Mouse (Mus musculus): ENCODE measurements around the gene Gm8232. TPM values are rescaled to one million over a fixed set of nuclear protein-coding genes. Genes with fewer than 3 reads are reported as not detected.
"Not testable (repeated sequence)": the region's sequence is repeated elsewhere in the genome, so short reads cannot be mapped to it uniquely, and the experiment has no call there.

The Gm8232 gene
- not detected in 2 replicates for polyA plus RNA-seq (2015; fragmentation: Nextera tagmentation; extraction: Ambion mirVana)

- H3K36me3 ChIP-seq (replicated peaks); H3K9ac ChIP-seq; H3K27ac ChIP-seq; H3K4me2 ChIP-seq; H3K27me3 ChIP-seq (replicated peaks); H3K4me3 ChIP-seq; ATAC-seq (replicated peaks); H3K9me3 ChIP-seq; H3K4me1 ChIP-seq: not testable (repeated sequence)
- WGBS: 92% methylated on average over 3 of the region's 3 CpGs
Observed at GRCm38 (mm10) chr14:44433335-44433734, at the start of gene Gm8232. Gene Gm8232, plus strand, starts transcription at chr14:44433635.

DNA sequence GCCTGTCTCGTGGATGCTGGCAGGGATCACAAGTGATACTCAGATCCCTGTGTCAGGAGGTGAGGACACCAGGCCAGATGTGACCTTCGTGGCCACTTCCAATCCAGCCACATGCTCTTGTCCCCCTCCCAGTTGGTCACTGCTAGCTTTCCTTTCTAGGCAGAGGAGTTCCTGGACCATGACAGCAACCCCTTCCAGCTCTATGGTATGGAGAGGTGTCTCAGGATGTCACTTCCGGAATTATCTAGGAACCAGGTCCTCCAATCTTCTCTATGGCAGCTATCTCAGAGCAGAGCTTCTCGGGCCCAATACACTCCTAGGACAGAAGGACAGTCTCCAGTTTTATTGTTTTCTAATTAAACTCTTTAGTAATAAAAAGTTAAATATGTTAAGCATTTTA lies 49.2 kb upstream of the Gm8232 start:
- H3K4me1 ChIP-seq; ATAC-seq (replicated peaks); H3K4me3 ChIP-seq; H3K36me3 ChIP-seq (replicated peaks); H3K9me3 ChIP-seq; H3K27ac ChIP-seq; H3K27me3 ChIP-seq (replicated peaks); H3K9ac ChIP-seq; H3K4me2 ChIP-seq: not testable (repeated sequence)
- 79% methylated on average over 4 of the region's 4 CpGs for WGBS

- H3K36me3 ChIP-seq (replicated peaks); ATAC-seq (replicated peaks); H3K9ac ChIP-seq; H3K9me3 ChIP-seq; H3K4me3 ChIP-seq; H3K27ac ChIP-seq; H3K27me3 ChIP-seq (replicated peaks); H3K4me1 ChIP-seq; H3K4me2 ChIP-seq: not testable (repeated sequence)
- WGBS: 83% methylated on average over 1 of the region's 2 CpGs
Observed at GRCm38 (mm10) chr14:44410588-44410987, 22.8 kb upstream of the Gm8232 start, which contains the start of gene Gm3371. Gene Gm3371, minus strand, starts transcription at chr14:44410688.

Other genes starting within 250 kb of the Gm8232 start
- 0.12 TPM in 1 of 2 replicates, not detected in the other for gene Gm8212, start 236.0 kb upstream of the Gm8232 start, polyA plus RNA-seq (2015; fragmentation: Nextera tagmentation; extraction: Ambion mirVana)
- not detected in 2 replicates for gene 4930503E14Rik, start 220.4 kb upstream of the Gm8232 start, polyA plus RNA-seq (2015; fragmentation: Nextera tagmentation; extraction: Ambion mirVana)
- gene Gm8220, start 148.1 kb upstream of the Gm8232 start, polyA plus RNA-seq (2015; fragmentation: Nextera tagmentation; extraction: Ambion mirVana): not detected in 2 replicates
- gene Gm5930, start 95.1 kb upstream of the Gm8232 start, polyA plus RNA-seq (2015; fragmentation: Nextera tagmentation; extraction: Ambion mirVana): not detected in 2 replicates
- gene Gm8229, start 68.3 kb upstream of the Gm8232 start, polyA plus RNA-seq (2015; fragmentation: Nextera tagmentation; extraction: Ambion mirVana): not detected in 2 replicates
- not detected in 2 replicates for gene Gm3371, start 22.9 kb upstream of the Gm8232 start, polyA plus RNA-seq (2015; fragmentation: Nextera tagmentation; extraction: Ambion mirVana)
- not detected in 2 replicates for gene BC061237, start 58.8 kb downstream of the Gm8232 start, polyA plus RNA-seq (2015; fragmentation: Nextera tagmentation; extraction: Ambion mirVana)
- not detected in 2 replicates for gene Gm17093, start 84.6 kb downstream of the Gm8232 start, polyA plus RNA-seq (2015; fragmentation: Nextera tagmentation; extraction: Ambion mirVana)
- not detected in 2 replicates for gene Gm8247, start 149.5 kb downstream of the Gm8232 start, polyA plus RNA-seq (2015; fragmentation: Nextera tagmentation; extraction: Ambion mirVana)
- not detected in 2 replicates for gene Gm5624, start 194.3 kb downstream of the Gm8232 start, polyA plus RNA-seq (2015; fragmentation: Nextera tagmentation; extraction: Ambion mirVana)

Data from midbrain, embryonic 15.5 days (tissue).